In genomic region chr4:44392231-44393216, GRCm38 (mm10) we compare ENCODE assay signal across 25 mouse cellular contexts.
DNase-seq lines count a peak whose midpoint lies in the region; ATAC-seq and TF ChIP-seq lines count a peak whose summit lies in the region.
"Had no signal": no experiment of that assay in that cellular context is flagged by ENCODE, and none has a peak within 500 bp of the region (broad histone marks: within the 10 kb centered on the region; RNA-seq: fewer than 3 reads in every experiment).

No protein-coding gene starts in this region.

- no peaks in the 10 kb centered on the region for H3K36me3 ChIP-seq in forebrain, embryonic 13.5 days (ENCODE audit: poor library complexity, severe bottlenecking)
- no peaks in the 10 kb centered on the region for H3K36me3 ChIP-seq in forebrain, embryonic 12.5 days (replicated peaks)
- no peaks in the 10 kb centered on the region for H3K36me3 ChIP-seq in testis, adult 2 months (ENCODE audit: control insufficient read depth, insufficient read depth, low read length)
- no peaks in the 10 kb centered on the region for H3K36me3 ChIP-seq in intestine, embryonic 16.5 days (ENCODE audit: control insufficient read depth, insufficient read depth, low read length)
- H3K36me3 ChIP-seq: embryonic facial prominence, embryonic 12.5 days; heart, embryonic 13.5 days; limb, embryonic 10.5 days had no signal

- H3K9ac ChIP-seq in forebrain, embryonic 13.5 days, result no peak overlapping the region
- no peak overlapping the region for H3K9ac ChIP-seq in forebrain, embryonic 12.5 days
- no peak overlapping the region for H3K9ac ChIP-seq in intestine, embryonic 16.5 days (ENCODE audit: low read depth, low read length)
- H3K9ac ChIP-seq: embryonic facial prominence, embryonic 12.5 days; heart, embryonic 13.5 days; liver, postnatal 0 days had no signal

- H3K9me3 ChIP-seq in forebrain, embryonic 13.5 days (replicated peaks), result no peaks in the 10 kb centered on the region
- H3K9me3 ChIP-seq in forebrain, embryonic 12.5 days, result no peaks in the 10 kb centered on the region
- no peaks in the 10 kb centered on the region for H3K9me3 ChIP-seq in intestine, embryonic 16.5 days (ENCODE audit: control insufficient read depth, low read length)
- H3K9me3 ChIP-seq: heart, embryonic 13.5 days; limb, embryonic 10.5 days had no signal

- H3K4me1 ChIP-seq in forebrain, embryonic 13.5 days, result no peaks in the 10 kb centered on the region
- H3K4me1 ChIP-seq in forebrain, embryonic 12.5 days, result no peaks in the 10 kb centered on the region
- peaks cover 3% of the 10 kb centered on the region; the same call in 1 of the 2 replicates for H3K4me1 ChIP-seq in testis, adult 2 months (ENCODE audit: control insufficient read depth, insufficient read depth, low read length)
- no peaks in the 10 kb centered on the region for H3K4me1 ChIP-seq in intestine, embryonic 16.5 days (ENCODE audit: control insufficient read depth, insufficient read depth, low read length)
- H3K4me1 ChIP-seq in lung, adult 2 months (ENCODE audit: control insufficient read depth, insufficient read depth, low read length), result no peaks in the 10 kb centered on the region
- H3K4me1 ChIP-seq: embryonic facial prominence, embryonic 12.5 days; heart, embryonic 13.5 days; megakaryocyte, embryonic 14.5 days had no signal

- ATAC-seq in forebrain, embryonic 13.5 days, result peak; percentile 41; the same call in 1 of the 2 replicates
- no peak for ATAC-seq in forebrain, embryonic 12.5 days (ENCODE audit: low FRiP score)
- no peak for ATAC-seq in intestine, embryonic 16.5 days
- ATAC-seq: CD4-positive, CD25-positive, alpha-beta regulatory T cell, adult 4 months; liver, postnatal 0 days had no signal

- H3K4me2 ChIP-seq in forebrain, embryonic 13.5 days, result 0 out of 2 replicates have a peak overlapping the region, but pooled peaks have one; percentile 7
- H3K4me2 ChIP-seq in forebrain, embryonic 12.5 days, result no peak overlapping the region
- no peak overlapping the region for H3K4me2 ChIP-seq in intestine, embryonic 16.5 days (ENCODE audit: low read depth, low read length)
- H3K4me2 ChIP-seq: embryonic facial prominence, embryonic 12.5 days; heart, embryonic 13.5 days had no signal

- no peak overlapping the region for H3K4me3 ChIP-seq in forebrain, embryonic 13.5 days
- H3K4me3 ChIP-seq in forebrain, embryonic 12.5 days (replicated peaks), result no peak overlapping the region
- H3K4me3 ChIP-seq in testis, adult 2 months (ENCODE audit: control insufficient read depth, low read depth, low read length), result peak overlapping the region; percentile 5
- H3K4me3 ChIP-seq in intestine, embryonic 16.5 days (ENCODE audit: low read length), result no peak overlapping the region
- H3K4me3 ChIP-seq in lung, adult 2 months (replicated peaks; ENCODE audit: extremely low read depth, low read depth, low read length), result no peak overlapping the region
- H3K4me3 ChIP-seq: embryonic facial prominence, embryonic 12.5 days; erythroblast, embryonic 14.5 days; heart, embryonic 13.5 days; limb, embryonic 10.5 days; megakaryocyte, embryonic 14.5 days; myocyte had no signal

- TF ChIP-seq POLR2A in testis, adult 2 months (IDR thresholded peaks at IDR 0.05; ENCODE audit: control insufficient read depth, low read depth, low read length), result no peak
- no peak for TF ChIP-seq POLR2A in lung, adult 2 months (IDR thresholded peaks at IDR 0.05; ENCODE audit: borderline replicate concordance, extremely low read depth, low read depth, low read length)

- H3K27ac ChIP-seq in forebrain, embryonic 13.5 days, result no peak overlapping the region
- H3K27ac ChIP-seq in forebrain, embryonic 12.5 days, result no peak overlapping the region
- H3K27ac ChIP-seq in testis, adult 2 months (ENCODE audit: control insufficient read depth, insufficient read depth, low read depth, low read length), result no peak overlapping the region
- H3K27ac ChIP-seq in intestine, embryonic 16.5 days (ENCODE audit: low read length), result no peak overlapping the region
- H3K27ac ChIP-seq: embryonic facial prominence, embryonic 12.5 days; heart, embryonic 13.5 days; limb, embryonic 10.5 days; stomach, postnatal 0 days had no signal

- TF ChIP-seq CTCF in testis, adult 2 months (IDR thresholded peaks at IDR 0.05; ENCODE audit: control insufficient read depth, insufficient read depth, insufficient replicate concordance, low read depth, low read length), result no peak
- no peak for TF ChIP-seq CTCF in lung, adult 2 months (IDR thresholded peaks at IDR 0.05; ENCODE audit: insufficient read depth, low read length)

- 77% methylated on average over 35 of the region's 37 CpGs for WGBS in forebrain, embryonic 13.5 days
- 86% methylated on average over 34 of the region's 37 CpGs for WGBS in forebrain, embryonic 12.5 days
- WGBS in intestine, embryonic 16.5 days, result 78% methylated on average over 35 of the region's 37 CpGs
- 79% methylated on average over 37 of the region's 37 CpGs for WGBS in lung, adult 2 months

- DNase-seq in testis, postnatal 10 days (ENCODE audit: low spot score), result no peak
- peak; percentile 10 for DNase-seq in mesoderm, embryonic 11.5 days (ENCODE audit: low read depth, low spot score)
- no peak for DNase-seq in urinary bladder, postnatal 25 days (ENCODE audit: low spot score)
- no peak for DNase-seq in lung, adult 2 months
- DNase-seq: adrenal gland, postnatal 14 days; cerebellum, adult 11-12 months; gastrocnemius, postnatal 10 days; heart, adult 18-20 months; kidney, postnatal 4 days; liver, postnatal 0 days; lung, postnatal 14 days; right cerebral cortex, adult 18-20 months; thymus, postnatal 25 days had no signal

- H3K27me3 ChIP-seq in forebrain, embryonic 13.5 days, result no peaks in the 10 kb centered on the region
- no peaks in the 10 kb centered on the region for H3K27me3 ChIP-seq in forebrain, embryonic 12.5 days
- H3K27me3 ChIP-seq in testis, adult 2 months (ENCODE audit: control insufficient read depth, insufficient read depth, low read length), result no peaks in the 10 kb centered on the region
- H3K27me3 ChIP-seq in intestine, embryonic 16.5 days (replicated peaks; ENCODE audit: control insufficient read depth, insufficient read depth, low read length), result no peaks in the 10 kb centered on the region
- H3K27me3 ChIP-seq: embryonic facial prominence, embryonic 12.5 days; heart, embryonic 13.5 days had no signal
